Mouse (Mus musculus) stomach, postnatal 0 days (tissue): Measurements from ENCODE around the gene Srbd1. TPM values are rescaled to one million over a fixed set of nuclear protein-coding genes. Genes with fewer than 3 reads are reported as not detected.

Source experiments
- ATAC-seq: fragments of 200-750 bp; cut with Nextera tagmentation; 2 replicates; pipeline ENCODE4 v1.8.0; 2017; ENCODE audit not compliant: low FRiP score, low TSS enrichment
- DNase-seq: peaks from one replicate; pipeline ENCODE4 v3.0.0-alpha.2; 2016; ENCODE audit warnings: low spot score
- H3K27ac ChIP-seq: fragments of 300-500 bp; sonication (generic); replicated peaks from 2 replicates; pipeline ENCODE4 v1.5.1; 2014; ENCODE audit warnings: mild to moderate bottlenecking, control low read depth
- H3K27me3 ChIP-seq: fragments of 300-500 bp; sonication (generic); 2 replicates; pipeline ENCODE4 v1.6.1; 2014; ENCODE audit warnings: low read length; ENCODE audit not compliant: control insufficient read depth, insufficient read depth
- H3K36me3 ChIP-seq: fragments of 300-500 bp; sonication (generic); 2 replicates; pipeline ENCODE4 v1.6.1; 2014; ENCODE audit warnings: low read length, mixed read lengths; ENCODE audit not compliant: control insufficient read depth, insufficient read depth
- H3K4me1 ChIP-seq: fragments of 300-500 bp; sonication (generic); replicated peaks from 2 replicates; pipeline ENCODE4 v1.6.1; 2014; ENCODE audit warnings: antibody characterized with exemption; ENCODE audit not compliant: control insufficient read depth, insufficient read depth
- H3K4me2 ChIP-seq: fragments of 300-500 bp; sonication (generic); replicated peaks from 2 replicates; pipeline ENCODE4 v1.6.1; 2014; ENCODE audit warnings: low read depth, mild to moderate bottlenecking, control low read depth, moderate library complexity
- H3K4me3 ChIP-seq: fragments of 300-500 bp; sonication (generic); 2 replicates; pipeline ENCODE4 v1.5.1; 2014; ENCODE audit warnings: low read depth, low read length, control low read depth
- H3K9ac ChIP-seq: fragments of 300-500 bp; sonication (generic); 2 replicates; pipeline ENCODE4 v1.6.1; 2014; ENCODE audit warnings: mild to moderate bottlenecking, low read length, control low read depth, mixed read lengths
- H3K9me3 ChIP-seq: fragments of 300-500 bp; sonication (generic); 2 replicates; pipeline ENCODE4 v1.6.1; 2016; ENCODE audit warnings: low read length; ENCODE audit not compliant: control insufficient read depth
- CTCF ChIP-seq: IDR thresholded peaks from 2 replicates; pipeline ENCODE4 v1.5.1; 2016; ENCODE audit warnings: antibody characterized with exemption, low read depth, mild to moderate bottlenecking, moderate library complexity
- EP300 ChIP-seq: optimal IDR thresholded peaks from 2 replicates; pipeline ENCODE3; 2016; ENCODE audit warnings: antibody characterized with exemption
- WGBS: fragments of 180-500 bp; shearing (Covaris S2); extraction: QIAGEN DNeasy Blood & Tissue Kit; methylation state at CpG from one replicate; pipeline ENCODE4 v1.1.7; 2014; 5-methylcytosine and 5-hydroxymethylcytosine counted together
- polyA plus RNA-seq: library from polyadenylated mRNA; unstranded; fragments of >200 nt; fragmentation: Nextera tagmentation; extraction: Ambion mirVana; gene quantifications from 2 replicates; pipeline ENCODE4 v1.2.1, GENCODE M21; 2015

The Srbd1 gene
- polyA plus RNA-seq, 1 experiment from 2014 or later, result 4.4 TPM

DNA sequence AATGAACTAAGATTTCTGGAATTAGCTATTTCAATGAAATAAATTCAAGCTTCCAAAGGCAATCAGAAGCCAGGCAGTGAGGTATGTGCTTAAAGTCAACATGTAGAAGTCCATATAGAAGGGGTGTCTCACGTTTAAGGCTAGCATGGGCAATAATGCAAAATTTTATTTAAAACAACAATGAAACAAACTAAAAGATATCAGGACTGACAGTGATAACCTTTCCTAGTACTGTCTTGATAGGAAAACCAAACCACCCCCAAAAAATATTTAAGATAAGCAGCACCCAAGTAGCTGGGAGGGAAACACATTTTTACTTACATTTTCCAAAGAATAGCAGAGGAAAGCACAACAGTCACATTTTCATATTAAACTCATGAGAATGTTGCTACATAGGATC, 115.8 kb downstream of the Srbd1 start:
- Histone ChIP-seq H3K4me3 (no peak overlapping the region), H3K9ac (no peak overlapping the region), H3K9me3 (no peaks in the 10 kb centered on the region), H3K27ac (no peak overlapping the region), H3K36me3 (no peaks in the 10 kb centered on the region), H3K4me2 (no peak overlapping the region), H3K4me1 (no peaks in the 10 kb centered on the region), H3K27me3 (no peaks in the 10 kb centered on the region)
- TF ChIP-seq CTCF, result no peak
- no peak for TF ChIP-seq EP300
- no peak for DNase-seq
- ATAC-seq, result no peak
- 72% methylated on average over 1 of the region's 1 CpGs for WGBS

DNA sequence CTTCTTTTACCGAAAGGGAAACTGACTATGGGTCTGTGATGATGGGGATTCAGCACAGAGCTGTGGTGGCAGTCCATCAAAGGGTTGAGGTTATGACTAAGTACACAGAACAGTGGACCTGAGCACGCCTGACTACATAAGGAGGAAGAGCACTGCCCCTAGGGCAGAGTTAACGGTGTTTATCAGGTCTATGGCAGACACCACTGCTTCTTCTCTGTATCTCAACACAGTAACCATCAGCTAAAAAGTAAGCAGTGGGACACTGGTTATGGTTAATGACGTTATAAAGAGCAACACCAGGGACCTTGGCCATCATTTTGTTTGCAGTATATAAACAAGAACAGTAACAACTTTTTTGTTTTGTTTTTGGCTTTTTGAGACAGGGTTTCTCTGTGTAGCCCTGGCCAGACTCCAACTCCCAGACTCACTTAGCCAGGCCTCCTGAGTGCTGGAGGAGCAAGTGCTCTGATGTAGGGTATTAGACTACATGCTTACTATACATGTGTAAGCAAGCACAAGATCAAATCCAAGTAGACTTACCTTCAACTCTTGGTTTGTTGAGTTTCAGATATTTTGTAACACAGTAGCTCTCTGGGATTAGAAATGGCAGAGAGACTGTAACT, 117.3 kb downstream of the Srbd1 start:
- 66% methylated on average over 4 of the region's 4 CpGs for WGBS
- DNase-seq (no peak), ATAC-seq (no peak)
- Histone ChIP-seq H3K9me3 (no peaks in the 10 kb centered on the region), H3K27ac (no peak overlapping the region), H3K4me3 (no peak overlapping the region), H3K9ac (no peak overlapping the region), H3K4me2 (no peak overlapping the region), H3K4me1 (no peaks in the 10 kb centered on the region), H3K27me3 (no peaks in the 10 kb centered on the region), H3K36me3 (no peaks in the 10 kb centered on the region)
- TF ChIP-seq EP300, result no peak
- no peak for TF ChIP-seq CTCF

- Histone ChIP-seq H3K4me3 (no peak overlapping the region), H3K9ac (no peak overlapping the region), H3K27ac (no peak overlapping the region), H3K4me2 (no peak overlapping the region), H3K4me1 (no peaks in the 10 kb centered on the region), H3K36me3 (no peaks in the 10 kb centered on the region), H3K27me3 (no peaks in the 10 kb centered on the region), H3K9me3 (no peaks in the 10 kb centered on the region)
- TF ChIP-seq CTCF, result no peak
- TF ChIP-seq EP300, result no peak
- WGBS, result 80% methylated on average over 3 of the region's 3 CpGs
- no peak for DNase-seq
- no peak for ATAC-seq
These were observed 120.4 kb downstream of the Srbd1 start for GRCm38 (mm10) chr17:86024589-86024988.

DNA sequence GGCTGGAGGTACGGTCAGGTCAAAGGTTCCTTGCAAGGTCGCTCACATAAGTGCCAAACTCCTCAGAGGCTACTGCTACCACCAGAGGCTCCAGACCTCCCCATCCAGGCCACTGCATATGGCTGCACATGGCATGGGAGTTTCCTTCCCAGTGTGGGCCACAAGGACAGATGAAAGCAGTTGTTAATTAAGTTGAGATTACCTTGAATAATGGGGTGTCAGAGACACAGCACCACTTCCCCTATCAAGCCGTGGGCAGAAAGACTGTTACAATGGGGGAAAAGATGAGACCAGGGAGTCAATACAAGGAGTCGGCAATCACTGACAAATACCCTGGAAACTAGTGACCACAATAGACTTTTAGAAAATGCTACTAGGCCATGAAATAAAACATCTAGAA, 122.6 kb downstream of the Srbd1 start:
- H3K4me1 ChIP-seq, result no peaks in the 10 kb centered on the region
- ATAC-seq (no peak), DNase-seq (no peak)
- H3K4me3 ChIP-seq, result no peak overlapping the region
- H3K36me3 ChIP-seq, result no peaks in the 10 kb centered on the region
- no peak overlapping the region for H3K27ac ChIP-seq
- H3K4me2 ChIP-seq, result no peak overlapping the region
- WGBS, result 77% methylated on average over 4 of the region's 4 CpGs
- H3K9me3 ChIP-seq, result no peaks in the 10 kb centered on the region
- H3K27me3 ChIP-seq, result no peaks in the 10 kb centered on the region
- H3K9ac ChIP-seq, result no peak overlapping the region
- TF ChIP-seq EP300 (no peak), CTCF (no peak)

GRCm38 (mm10) chr17:86021815-86022214, 123.2 kb downstream of the Srbd1 start:
- Histone ChIP-seq H3K36me3 (no peaks in the 10 kb centered on the region), H3K4me2 (no peak overlapping the region), H3K27ac (no peak overlapping the region), H3K4me3 (no peak overlapping the region), H3K4me1 (no peaks in the 10 kb centered on the region), H3K9ac (no peak overlapping the region), H3K9me3 (no peaks in the 10 kb centered on the region), H3K27me3 (no peaks in the 10 kb centered on the region)
- no peak for DNase-seq
- no peak for TF ChIP-seq EP300
- TF ChIP-seq CTCF, result no peak
- no peak for ATAC-seq
- 76% methylated on average over 1 of the region's 1 CpGs for WGBS

DNA sequence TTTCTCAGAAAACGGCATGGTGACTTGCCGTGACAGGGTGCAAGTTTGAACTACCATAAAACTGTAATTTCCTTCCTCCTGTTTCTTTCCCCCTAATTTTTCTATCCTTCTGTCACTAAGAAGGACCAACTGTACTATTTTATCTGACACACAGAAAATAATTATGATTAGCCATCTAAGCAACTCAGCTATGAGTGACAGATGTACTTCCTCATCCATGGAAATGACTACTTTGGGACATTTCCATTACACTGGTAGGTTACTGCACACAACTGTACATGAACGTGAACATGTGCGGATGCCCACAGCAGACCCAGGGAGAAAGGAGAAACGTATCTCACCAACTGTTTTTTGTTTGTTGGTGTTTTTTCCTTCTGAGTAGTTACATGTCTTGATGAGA, 123.7 kb downstream of the Srbd1 start:
- H3K9me3 ChIP-seq, result no peaks in the 10 kb centered on the region
- no peak overlapping the region for H3K9ac ChIP-seq
- no peak overlapping the region for H3K4me3 ChIP-seq
- TF ChIP-seq EP300 (no peak), CTCF (no peak)
- H3K4me2 ChIP-seq, result no peak overlapping the region
- H3K27me3 ChIP-seq, result no peaks in the 10 kb centered on the region
- ATAC-seq (no peak), DNase-seq (no peak)
- 88% methylated on average over 5 of the region's 5 CpGs for WGBS
- H3K36me3 ChIP-seq, result no peaks in the 10 kb centered on the region
- H3K27ac ChIP-seq, result no peak overlapping the region
- H3K4me1 ChIP-seq, result no peaks in the 10 kb centered on the region
